Mouse (Mus musculus): ENCODE measurements around the gene Insig1.
A peak's percentile ranks its signal among the peaks of the same experiment; 100 is the strongest.

The Insig1 gene

GRCm38 (mm10) chr5:28065275-28065674 is 5.9 kb upstream of the Insig1 start:
- DNase-seq = no peak

GRCm38 (mm10) chr5:28066311-28066710 is 4.9 kb upstream of the Insig1 start:
- DNase-seq = no peak

GRCm38 (mm10) chr5:28070149-28070827 is 875 bp upstream of the Insig1 start:
- DNase-seq = no peak

GRCm38 (mm10) chr5:28071456-28072223 is 477 bp downstream of the Insig1 start:
- peak; percentile 82 for DNase-seq

- DNase-seq = no peak
These were observed 8.3 kb downstream of the Insig1 start for GRCm38 (mm10) chr5:28079431-28079830.

- DNase-seq = no peak
These were observed 10.0 kb downstream of the Insig1 start for GRCm38 (mm10) chr5:28081127-28081526.

GRCm38 (mm10) chr5:28081822-28082221 is 10.7 kb downstream of the Insig1 start:
- DNase-seq = no peak

GRCm38 (mm10) chr5:28082312-28082711 is 11.1 kb downstream of the Insig1 start:
- DNase-seq = no peak

GRCm38 (mm10) chr5:28082796-28083195 is 11.6 kb downstream of the Insig1 start:
- DNase-seq = no peak

GRCm38 (mm10) chr5:28084743-28085142 is 13.6 kb downstream of the Insig1 start:
- no peak for DNase-seq

GRCm38 (mm10) chr5:28090547-28090946 is 19.4 kb downstream of the Insig1 start:
- DNase-seq = no peak

- no peak for DNase-seq
These were observed 21.2 kb downstream of the Insig1 start for GRCm38 (mm10) chr5:28092327-28092726.

- DNase-seq = peak; percentile 89
These were observed 22.7 kb downstream of the Insig1 start for GRCm38 (mm10) chr5:28093874-28094273.

- DNase-seq = no peak
These were observed 23.2 kb downstream of the Insig1 start for GRCm38 (mm10) chr5:28094393-28094792.

GRCm38 (mm10) chr5:28094846-28095245 is 23.7 kb downstream of the Insig1 start:
- DNase-seq = no peak

GRCm38 (mm10) chr5:28095671-28096070 is 24.5 kb downstream of the Insig1 start:
- no peak for DNase-seq

- no peak for DNase-seq
These were observed 35.8 kb downstream of the Insig1 start for GRCm38 (mm10) chr5:28106966-28107365.

GRCm38 (mm10) chr5:28107974-28108373 is 36.8 kb downstream of the Insig1 start:
- DNase-seq = no peak

- no peak for DNase-seq
These were observed 39.7 kb downstream of the Insig1 start for GRCm38 (mm10) chr5:28110881-28111280.

GRCm38 (mm10) chr5:28117251-28117880 is 46.2 kb downstream of the Insig1 start:
- no peak for DNase-seq

- DNase-seq = no peak
These were observed 46.8 kb downstream of the Insig1 start for GRCm38 (mm10) chr5:28117882-28118530.

GRCm38 (mm10) chr5:28118531-28118925 is 47.4 kb downstream of the Insig1 start:
- DNase-seq = no peak

- no peak for DNase-seq
These were observed 48.4 kb downstream of the Insig1 start for GRCm38 (mm10) chr5:28119576-28119975.
